Mouse (Mus musculus) heart, embryonic 16.5 days (tissue): ENCODE results near the gene Bmp6. TPM values are rescaled to one million over a fixed set of nuclear protein-coding genes. Genes with fewer than 3 reads are reported as not detected.

Source experiments
- ATAC-seq: fragments of 200-750 bp; cut with Nextera tagmentation; replicated peaks from 2 replicates; pipeline ENCODE4 v1.8.0; 2017; ENCODE audit warnings: moderate number of reproducible peaks; ENCODE audit not compliant: insufficient read depth, low FRiP score; ENCODE audit errors: extremely low read depth
- H3K27ac ChIP-seq: fragments of 300-500 bp; sonication (generic); 2 replicates; pipeline ENCODE4 v1.5.1; 2014; ENCODE audit warnings: mild to moderate bottlenecking, low read length, control low read depth, moderate library complexity
- H3K27me3 ChIP-seq: fragments of 300-500 bp; sonication (generic); 2 replicates; pipeline ENCODE4 v1.6.1; 2014; ENCODE audit warnings: low read length, mixed read lengths; ENCODE audit not compliant: control insufficient read depth, insufficient read depth
- H3K36me3 ChIP-seq: fragments of 300-500 bp; sonication (generic); 2 replicates; pipeline ENCODE4 v1.6.1; 2014; ENCODE audit not compliant: control insufficient read depth, insufficient read depth
- H3K4me1 ChIP-seq: fragments of 300-500 bp; sonication (generic); 2 replicates; pipeline ENCODE4 v1.6.1; 2014; ENCODE audit warnings: low read length, mixed read lengths; ENCODE audit not compliant: control insufficient read depth, insufficient read depth
- H3K4me2 ChIP-seq: fragments of 300-500 bp; sonication (generic); 2 replicates; pipeline ENCODE4 v1.6.1; 2014; ENCODE audit warnings: low read depth, mild to moderate bottlenecking, control low read depth, low read length
- H3K4me3 ChIP-seq: fragments of 300-500 bp; sonication (generic); 2 replicates; pipeline ENCODE4 v1.5.1; 2014; ENCODE audit warnings: mild to moderate bottlenecking, control low read depth, low read length
- H3K9ac ChIP-seq: fragments of 300-500 bp; sonication (generic); 2 replicates; pipeline ENCODE4 v1.6.1; 2014; ENCODE audit warnings: low read length, control low read depth
- H3K9me3 ChIP-seq: fragments of 300-500 bp; sonication (generic); replicated peaks from 2 replicates; pipeline ENCODE4 v1.6.1; 2016; ENCODE audit warnings: low read length; ENCODE audit not compliant: control insufficient read depth
- WGBS: fragments of 180-500 bp; shearing (Covaris S2); extraction: QIAGEN DNeasy Blood & Tissue Kit; methylation state at CpG from one replicate; pipeline ENCODE4 v1.1.7; 2014; 5-methylcytosine and 5-hydroxymethylcytosine counted together
- polyA plus RNA-seq: library from polyadenylated mRNA; unstranded; fragments of >200 nt; fragmentation: Nextera tagmentation; extraction: Ambion mirVana; gene quantifications from 2 replicates; pipeline ENCODE4 v1.2.1, GENCODE M21; 2015

Gene Bmp6
- polyA plus RNA-seq, 1 experiment from 2014 or later: 2.5 TPM

DNA sequence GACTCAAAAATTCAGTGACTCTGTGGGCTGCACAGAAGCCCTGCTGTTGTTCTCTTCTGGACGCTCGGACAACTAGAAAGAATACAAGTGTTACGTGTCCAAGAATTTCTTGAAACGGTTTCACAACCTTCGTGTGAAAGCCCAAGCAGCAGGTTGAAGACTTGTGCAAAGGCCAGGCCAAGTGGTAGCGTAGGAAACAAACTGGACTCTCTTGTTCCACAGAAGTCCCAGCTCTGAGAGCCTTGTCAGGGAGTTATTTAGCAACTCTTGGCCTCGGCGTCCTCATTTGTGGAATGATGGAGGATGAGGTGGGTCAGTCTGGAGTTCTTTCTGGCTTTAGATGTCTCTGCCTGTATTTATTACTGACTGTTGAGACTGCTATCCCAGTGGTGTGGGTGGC, 55.8 kb downstream of the Bmp6 start:
- Histone ChIP-seq H3K27me3 (no peaks in the 10 kb centered on the region), H3K9me3 (no peaks in the 10 kb centered on the region), H3K4me2 (no peak overlapping the region), H3K27ac (no peak overlapping the region), H3K4me3 (no peak overlapping the region), H3K36me3 (no peaks in the 10 kb centered on the region), H3K4me1 (no peaks in the 10 kb centered on the region), H3K9ac (no peak overlapping the region)
- 81% methylated on average over 8 of the region's 8 CpGs for WGBS
- no peak for ATAC-seq

DNA sequence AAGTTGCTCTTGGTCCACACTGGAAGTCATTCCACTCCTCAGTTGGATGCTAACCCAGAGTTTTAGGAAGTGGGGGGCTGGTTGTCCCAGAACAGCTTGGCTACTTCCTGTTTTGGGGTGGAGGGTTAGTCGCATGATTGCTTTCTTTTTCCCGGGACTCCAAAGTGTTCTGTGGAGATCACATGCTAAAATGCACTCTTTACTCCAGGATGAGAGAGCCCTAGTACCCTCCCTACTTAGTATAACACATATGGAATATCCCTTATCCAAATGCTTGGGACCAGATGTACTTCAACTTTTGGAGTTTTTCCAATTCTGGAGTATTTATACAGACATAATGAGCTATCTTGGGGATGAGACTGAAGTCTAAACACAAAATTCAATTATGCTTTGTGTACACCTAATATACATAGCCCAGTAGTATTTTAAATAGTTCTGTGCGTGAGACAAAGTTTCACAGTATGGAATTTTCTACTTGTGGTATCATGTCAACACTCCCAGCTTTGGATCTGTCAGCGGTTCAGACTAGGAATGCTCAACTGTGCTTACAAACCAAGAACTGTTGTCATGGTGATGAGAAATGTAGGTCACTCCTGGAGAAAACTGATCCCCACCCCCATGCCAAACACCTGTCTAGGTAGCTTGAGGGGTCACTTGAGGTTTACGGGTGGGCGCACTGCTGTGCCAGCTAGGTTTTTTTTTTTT, 62.9 kb downstream of the Bmp6 start:
- no peaks in the 10 kb centered on the region for H3K36me3 ChIP-seq
- H3K4me2 ChIP-seq: no peak overlapping the region
- WGBS: 47% methylated on average over 6 of the region's 6 CpGs
- no peak overlapping the region for H3K9ac ChIP-seq
- H3K4me1 ChIP-seq: peaks cover 17% of the 10 kb centered on the region
- no peaks in the 10 kb centered on the region for H3K27me3 ChIP-seq
- no peak overlapping the region for H3K27ac ChIP-seq
- ATAC-seq: peak; percentile 30; the same call in 1 of the 2 replicates
- H3K4me3 ChIP-seq: no peak overlapping the region
- H3K9me3 ChIP-seq: no peaks in the 10 kb centered on the region

DNA sequence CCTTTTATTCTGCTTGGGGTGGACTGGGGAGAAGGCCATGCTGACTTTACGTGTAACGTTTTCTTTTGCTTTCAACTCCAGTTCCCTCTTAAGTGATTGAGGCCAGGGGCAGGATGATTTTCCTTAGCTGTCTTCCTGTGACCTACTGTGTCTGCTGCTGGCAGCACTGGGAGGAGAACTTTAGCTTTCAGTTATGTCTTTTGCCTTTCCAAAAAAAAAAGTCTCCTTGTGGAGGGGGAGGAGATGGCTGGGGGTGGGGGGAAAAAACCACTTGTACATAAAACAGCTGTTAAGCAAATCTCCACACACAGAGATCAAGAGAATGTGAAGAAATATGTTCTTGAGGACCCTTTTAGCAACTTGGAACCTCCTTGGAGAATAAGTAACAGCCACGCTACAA, 63.7 kb downstream of the Bmp6 start:
- Histone ChIP-seq H3K36me3 (no peaks in the 10 kb centered on the region), H3K9ac (no peak overlapping the region), H3K27me3 (no peaks in the 10 kb centered on the region), H3K4me3 (no peak overlapping the region), H3K9me3 (no peaks in the 10 kb centered on the region), H3K4me2 (no peak overlapping the region), H3K4me1 (peaks cover 17% of the 10 kb centered on the region), H3K27ac (peak overlapping the region; percentile 8; the same call in 1 of the 2 replicates)
- ATAC-seq: no peak
- WGBS: 38% methylated on average over 3 of the region's 3 CpGs

DNA sequence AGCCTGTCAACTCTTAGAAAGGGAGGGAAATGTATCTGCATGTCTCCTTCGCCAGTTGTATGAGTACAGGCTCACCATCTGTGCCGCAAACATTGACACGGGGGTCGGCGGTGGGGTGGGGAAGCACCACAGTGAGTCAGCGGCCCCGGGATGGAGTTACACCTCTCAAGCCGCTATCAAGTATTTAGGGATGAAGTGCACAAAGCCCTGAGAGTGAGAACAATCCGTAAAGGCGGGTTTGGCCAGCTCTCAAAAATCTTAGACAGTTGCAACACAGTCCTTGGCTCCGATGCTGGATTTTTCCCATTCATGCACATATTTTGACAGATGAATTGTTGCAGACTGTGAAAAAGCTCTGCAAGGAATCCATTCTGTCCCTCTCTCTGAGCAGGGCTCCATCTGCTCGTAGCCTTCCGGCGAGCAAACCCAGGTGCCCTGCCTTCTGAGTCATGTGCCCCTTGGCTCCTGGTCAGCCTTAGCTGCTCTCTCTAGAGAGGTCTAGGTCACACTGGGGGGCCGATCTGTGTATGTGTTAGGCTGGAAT, 65.5 kb downstream of the Bmp6 start:
- no peak overlapping the region for H3K4me3 ChIP-seq
- H3K27me3 ChIP-seq: no peaks in the 10 kb centered on the region
- H3K36me3 ChIP-seq: no peaks in the 10 kb centered on the region
- ATAC-seq: peak; percentile 71
- no peaks in the 10 kb centered on the region for H3K9me3 ChIP-seq
- H3K9ac ChIP-seq: no peak overlapping the region
- H3K4me2 ChIP-seq: peak overlapping the region; percentile 54
- peak overlapping the region; percentile 26; the same call in 1 of the 2 replicates for H3K27ac ChIP-seq
- 9% methylated on average over 15 of the region's 15 CpGs for WGBS
- H3K4me1 ChIP-seq: peaks cover 17% of the 10 kb centered on the region

DNA sequence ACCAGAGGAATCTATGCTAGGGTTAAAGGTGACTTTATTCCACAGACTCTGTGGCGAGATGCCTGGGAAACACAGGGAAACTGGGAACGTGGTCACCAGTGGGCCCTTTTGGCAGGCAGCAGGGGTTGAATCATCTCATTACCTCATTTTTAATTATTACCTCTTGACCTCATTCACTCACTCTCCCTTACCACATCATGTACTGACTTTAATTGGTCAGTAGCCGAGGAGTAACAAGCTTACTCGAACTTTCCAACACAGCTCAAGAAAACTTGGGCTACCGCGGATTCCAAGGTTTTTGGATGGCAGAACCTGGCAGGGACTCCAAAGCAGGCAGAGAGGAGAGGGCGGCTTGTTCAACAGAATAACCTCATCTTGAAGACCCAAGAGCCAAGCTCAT, 74.9 kb downstream of the Bmp6 start:
- no peak for ATAC-seq
- Histone ChIP-seq H3K9me3 (no peaks in the 10 kb centered on the region), H3K27me3 (no peaks in the 10 kb centered on the region), H3K36me3 (no peaks in the 10 kb centered on the region), H3K27ac (no peak overlapping the region), H3K4me2 (no peak overlapping the region), H3K4me3 (no peak overlapping the region), H3K4me1 (no peaks in the 10 kb centered on the region), H3K9ac (no peak overlapping the region)
- WGBS: 81% methylated on average over 7 of the region's 7 CpGs

DNA sequence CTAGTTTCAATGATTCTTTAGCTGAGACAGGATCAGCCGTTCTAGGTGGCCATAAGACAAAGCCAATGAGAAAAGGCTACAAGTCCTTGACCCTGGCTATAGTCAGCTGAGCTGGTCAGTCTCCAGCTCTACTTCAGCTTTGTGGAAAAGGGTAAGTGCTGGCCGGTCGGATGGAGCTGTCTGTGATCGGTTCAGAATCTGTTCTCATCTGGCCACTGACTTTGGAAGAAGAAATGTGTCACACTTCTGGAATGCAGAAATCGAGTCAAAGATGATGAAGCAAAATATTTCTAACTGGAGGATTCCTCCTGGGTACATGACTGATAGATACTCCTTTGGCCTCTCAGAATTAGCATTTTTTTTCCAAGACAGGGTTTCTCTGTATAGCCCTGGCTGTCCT, 77.6 kb downstream of the Bmp6 start:
- Histone ChIP-seq H3K4me3 (no peak overlapping the region), H3K4me2 (no peak overlapping the region), H3K36me3 (no peaks in the 10 kb centered on the region), H3K27me3 (no peaks in the 10 kb centered on the region), H3K9me3 (no peaks in the 10 kb centered on the region), H3K9ac (no peak overlapping the region), H3K4me1 (no peaks in the 10 kb centered on the region), H3K27ac (no peak overlapping the region)
- 63% methylated on average over 5 of the region's 5 CpGs for WGBS
- no peak for ATAC-seq

DNA sequence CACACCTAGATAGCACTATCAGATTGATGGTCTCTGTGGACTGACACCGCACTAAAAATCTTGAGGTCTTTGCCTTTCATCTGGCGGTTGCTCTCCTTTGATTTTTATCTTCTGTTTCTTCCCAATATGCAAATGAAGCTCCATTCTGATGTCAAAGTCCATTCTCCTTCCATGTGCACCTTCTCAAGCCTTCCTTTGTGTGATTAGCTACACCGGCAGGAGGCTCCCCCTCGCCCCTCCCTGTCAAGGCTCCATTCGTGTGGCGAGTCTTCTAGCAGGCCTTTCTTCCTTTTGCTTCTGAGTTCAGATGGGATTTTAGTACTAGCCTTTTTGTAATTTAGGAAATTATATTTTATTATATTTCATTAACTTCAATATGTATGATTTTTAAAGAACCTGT, 80.4 kb downstream of the Bmp6 start:
- Histone ChIP-seq H3K4me3 (no peak overlapping the region), H3K9ac (no peak overlapping the region), H3K4me2 (no peak overlapping the region), H3K4me1 (no peaks in the 10 kb centered on the region), H3K9me3 (0 out of 2 replicates have a peak, but pooled peaks cover 4% of the 10 kb centered on the region), H3K27me3 (no peaks in the 10 kb centered on the region), H3K27ac (no peak overlapping the region), H3K36me3 (no peaks in the 10 kb centered on the region)
- 76% methylated on average over 6 of the region's 6 CpGs for WGBS
- no peak for ATAC-seq

DNA sequence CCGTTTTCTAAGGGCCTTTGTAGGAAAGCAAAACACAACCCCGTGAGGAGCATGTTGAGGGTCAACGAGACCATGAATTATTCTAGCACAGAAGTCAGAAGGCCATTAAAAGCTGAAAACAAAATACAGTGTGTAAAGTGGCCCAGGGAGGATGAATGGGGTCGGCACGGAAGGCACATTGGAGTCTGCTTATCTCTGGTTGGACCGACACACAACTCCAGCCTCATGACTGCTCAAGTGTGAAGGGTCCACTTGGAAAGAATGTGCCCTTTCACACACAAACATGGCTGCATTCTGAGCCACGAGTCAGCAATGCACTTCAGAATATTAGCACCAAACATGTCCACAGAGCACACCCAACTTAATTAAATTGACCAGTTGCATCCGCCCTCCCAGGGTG, 84.8 kb downstream of the Bmp6 start:
- Histone ChIP-seq H3K36me3 (no peaks in the 10 kb centered on the region), H3K4me1 (no peaks in the 10 kb centered on the region), H3K27me3 (no peaks in the 10 kb centered on the region), H3K9ac (no peak overlapping the region), H3K4me2 (no peak overlapping the region), H3K9me3 (0 out of 2 replicates have a peak, but pooled peaks cover 4% of the 10 kb centered on the region), H3K27ac (no peak overlapping the region), H3K4me3 (no peak overlapping the region)
- no peak for ATAC-seq
- WGBS: 68% methylated on average over 8 of the region's 8 CpGs

DNA sequence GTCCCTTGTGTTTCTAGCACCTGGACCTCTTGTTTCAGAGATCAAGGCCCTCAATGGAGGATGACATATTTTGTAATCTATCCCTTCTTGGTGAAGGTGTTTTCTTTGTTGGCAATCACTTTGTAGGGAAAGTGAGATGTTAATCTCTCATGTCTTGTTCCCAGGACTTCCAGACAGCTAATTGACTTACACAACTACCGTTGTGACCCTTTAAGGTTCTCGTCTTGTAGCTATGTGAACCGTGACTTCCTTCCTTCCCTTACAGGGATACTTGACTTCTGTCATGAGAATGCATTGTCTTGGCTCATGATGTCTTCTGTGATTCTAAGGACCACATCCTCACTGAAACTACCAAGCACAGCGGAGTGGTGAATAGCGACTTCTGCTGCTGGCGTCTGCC, 85.2 kb downstream of the Bmp6 start:
- WGBS: 79% methylated on average over 6 of the region's 6 CpGs
- no peak overlapping the region for H3K27ac ChIP-seq
- no peak overlapping the region for H3K4me2 ChIP-seq
- no peaks in the 10 kb centered on the region for H3K36me3 ChIP-seq
- 0 out of 2 replicates have a peak, but pooled peaks cover 4% of the 10 kb centered on the region for H3K9me3 ChIP-seq
- H3K9ac ChIP-seq: no peak overlapping the region
- H3K4me3 ChIP-seq: no peak overlapping the region
- no peaks in the 10 kb centered on the region for H3K27me3 ChIP-seq
- no peaks in the 10 kb centered on the region for H3K4me1 ChIP-seq
- ATAC-seq: no peak
